Mouse (Mus musculus) G1E-ER4 (cell line): ENCODE measurements around the gene Phgdh. TPM values are rescaled to one million over a fixed set of nuclear protein-coding genes. Genes with fewer than 3 reads are reported as not detected.
"Not testable (repeated sequence)": the region's sequence is repeated elsewhere in the genome, so short reads cannot be mapped to it uniquely, and the experiment has no call there.

Experiments
- GATA1 ChIP-seq: IDR thresholded peaks from one replicate; pipeline ENCODE4 v1.8.0; 2012; ENCODE audit warnings: low read length, inconsistent platforms
- polyA plus RNA-seq: library from polyadenylated mRNA; stranded (reverse); fragments of >175 nt; gene quantifications from 2 replicates; pipeline ENCODE4 v1.2.3, GENCODE M21; 2012

Phgdh gene
- not detected in 2 replicates for polyA plus RNA-seq

DNA sequence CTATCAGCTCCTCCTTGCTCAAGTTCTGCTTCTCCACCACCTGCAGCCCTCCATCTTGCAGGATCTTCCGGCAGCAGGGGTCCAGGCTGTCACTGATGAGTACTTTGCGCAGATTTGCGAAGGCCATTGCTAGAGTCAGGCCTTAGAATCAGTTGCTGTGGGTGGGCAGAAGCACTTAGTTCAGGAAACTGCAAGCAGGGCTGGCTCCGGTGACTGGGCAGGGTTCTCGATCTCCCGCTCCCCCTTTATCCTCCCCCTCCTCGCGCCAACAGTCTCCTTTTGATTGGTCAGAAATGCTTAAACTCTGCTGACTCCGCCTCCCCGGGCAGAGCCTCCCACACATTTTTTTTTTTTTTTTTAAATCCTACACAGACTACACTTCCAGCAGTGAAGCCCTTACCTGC is at the start of gene Phgdh:
Phgdh (minus strand) TSS at position 285 of the 404 bp plus-strand sequence.
- not testable (repeated sequence) for TF ChIP-seq GATA1

DNA sequence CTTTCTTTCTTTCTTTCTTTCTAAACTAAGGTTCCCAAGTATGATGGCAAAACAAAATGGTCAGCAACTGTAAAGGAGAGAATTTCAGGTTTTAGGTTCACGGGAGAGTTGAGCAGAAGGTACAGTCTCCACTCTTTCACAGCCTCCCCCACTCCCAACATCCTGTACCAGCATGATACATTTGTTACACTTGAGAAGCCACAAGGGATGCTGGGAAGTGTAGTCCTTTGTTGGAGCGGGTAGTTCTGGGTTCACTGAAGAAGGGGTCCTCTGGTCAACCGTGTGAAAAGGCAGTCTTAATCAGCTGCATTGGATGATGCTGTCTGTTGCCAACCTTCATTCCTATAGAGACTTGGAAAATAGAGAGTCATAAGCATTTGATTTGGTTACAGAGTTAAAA is 49.5 kb upstream of the Phgdh start:
- no peak for TF ChIP-seq GATA1

DNA sequence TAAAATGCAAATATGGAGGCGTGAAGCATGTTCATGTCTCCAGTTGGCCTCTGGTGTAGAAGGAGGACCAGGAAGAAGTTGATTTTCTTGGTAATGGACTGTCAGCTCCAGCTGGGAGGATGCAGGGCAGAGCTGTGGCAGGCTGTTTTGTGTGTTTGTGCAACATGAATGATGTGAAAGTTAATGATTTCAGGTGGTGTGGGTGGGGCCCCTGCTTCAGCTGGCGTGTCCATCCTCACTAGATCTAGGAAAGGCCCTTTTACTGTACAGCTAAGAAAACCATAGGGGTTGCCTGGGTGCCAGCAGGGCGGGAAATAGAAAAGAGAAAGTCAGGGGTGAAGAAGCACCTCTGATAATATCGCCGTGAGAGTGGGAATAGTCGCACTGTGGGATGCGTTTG is 48.0 kb upstream of the Phgdh start:
- TF ChIP-seq GATA1 = no peak

GRCm38 (mm10) chr3:98387086-98387485 is 47.3 kb upstream of the Phgdh start:
- TF ChIP-seq GATA1 = no peak

- TF ChIP-seq GATA1 = no peak
Measured at GRCm38 (mm10) chr3:98383024-98383790, 43.4 kb upstream of the Phgdh start.

DNA sequence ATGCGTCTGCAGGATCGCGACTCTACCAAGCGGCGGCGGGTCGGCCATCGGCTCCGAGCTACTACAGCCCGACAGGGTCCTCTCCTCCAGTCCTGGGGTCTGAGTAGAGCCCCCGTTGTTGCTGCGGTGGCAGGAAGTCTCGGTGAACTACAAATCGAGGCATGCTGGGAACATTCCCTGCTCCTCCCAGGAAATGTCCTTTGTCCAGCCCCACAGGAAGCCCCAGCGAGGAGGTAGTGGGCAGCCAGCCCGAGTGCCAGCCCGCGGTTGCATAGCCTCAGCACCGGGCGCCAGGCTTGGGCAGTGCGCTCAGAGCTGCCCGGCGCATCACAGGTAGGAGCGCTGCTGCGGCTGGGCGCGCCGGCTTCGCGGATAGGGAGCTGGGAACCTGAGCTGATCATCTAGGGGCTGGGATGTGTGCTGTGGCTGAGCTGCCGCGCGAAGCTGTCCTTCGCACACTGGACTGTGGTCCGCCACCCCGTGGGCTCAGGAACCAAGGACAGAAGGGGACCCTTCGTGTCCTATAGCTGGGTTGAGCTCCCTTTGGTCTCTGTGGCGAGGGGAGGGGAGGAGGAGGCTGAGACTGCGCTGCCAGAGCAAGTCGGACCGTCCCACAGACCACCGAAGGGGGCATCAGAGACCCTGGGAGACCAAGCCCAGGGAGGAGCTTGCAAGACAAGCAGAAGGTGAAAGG is 42.6 kb upstream of the Phgdh start, which contains the start of gene Zfp697:
Zfp697 (plus strand) TSS at position 216 of the 694 bp plus-strand sequence.
- TF ChIP-seq GATA1 = no peak

GRCm38 (mm10) chr3:98381677-98382245 is 42.0 kb upstream of the Phgdh start:
- no peak for TF ChIP-seq GATA1

GRCm38 (mm10) chr3:98379236-98379635 is 39.4 kb upstream of the Phgdh start:
- TF ChIP-seq GATA1 = no peak

GRCm38 (mm10) chr3:98378267-98378666 is 38.5 kb upstream of the Phgdh start:
- no peak for TF ChIP-seq GATA1

- no peak for TF ChIP-seq GATA1
Measured at GRCm38 (mm10) chr3:98374980-98375379, 35.2 kb upstream of the Phgdh start.

- no peak for TF ChIP-seq GATA1
Measured at GRCm38 (mm10) chr3:98374062-98374719, 34.4 kb upstream of the Phgdh start.

- TF ChIP-seq GATA1 = no peak
Measured at GRCm38 (mm10) chr3:98368776-98369175, 29.0 kb upstream of the Phgdh start.

GRCm38 (mm10) chr3:98368283-98368682 is 28.5 kb upstream of the Phgdh start:
- no peak for TF ChIP-seq GATA1

- TF ChIP-seq GATA1 = no peak
Measured at GRCm38 (mm10) chr3:98366823-98367222, 27.0 kb upstream of the Phgdh start.

DNA sequence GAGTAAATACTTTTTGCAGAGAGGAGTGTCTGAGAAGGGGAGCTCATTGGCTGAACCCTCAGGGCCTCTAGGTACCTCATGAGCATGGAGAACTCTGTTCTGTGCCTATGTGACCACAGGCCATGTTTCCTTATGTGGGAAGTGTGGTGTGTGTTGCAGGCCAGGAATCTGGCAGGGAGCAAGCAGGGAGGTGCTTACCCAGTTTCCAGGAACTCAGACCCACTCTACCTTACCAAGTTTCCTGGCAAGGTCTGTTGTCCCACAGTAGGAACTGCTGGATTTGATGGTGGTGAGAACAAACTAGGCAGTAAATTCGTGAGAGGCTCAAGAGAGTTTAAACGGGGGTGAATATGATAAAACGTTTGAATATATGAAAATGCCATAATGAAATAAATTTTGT is 26.3 kb upstream of the Phgdh start:
- TF ChIP-seq GATA1 = no peak

GRCm38 (mm10) chr3:98362753-98363152 is 23.0 kb upstream of the Phgdh start:
- no peak for TF ChIP-seq GATA1
